Mouse (Mus musculus) T-cell, adult 2 months (primary cell): ENCODE results near the gene Slc41a3.
"Not testable (repeated sequence)": the region's sequence is repeated elsewhere in the genome, so short reads cannot be mapped to it uniquely, and the experiment has no call there.

Experiments
- DNase-seq: peaks from one replicate; pipeline ENCODE4 v3.0.0; 2022; ENCODE audit warnings: low spot score

The Slc41a3 gene

GRCm38 (mm10) chr6:90624733-90625132, 20.2 kb downstream of the Slc41a3 start:
- DNase-seq: no peak

- no peak for DNase-seq
These were observed 20.9 kb downstream of the Slc41a3 start for GRCm38 (mm10) chr6:90625207-90625994.

GRCm38 (mm10) chr6:90627556-90627955, 23.0 kb downstream of the Slc41a3 start:
- DNase-seq: peak; percentile 62

- DNase-seq: no peak
These were observed 25.0 kb downstream of the Slc41a3 start for GRCm38 (mm10) chr6:90629506-90629905.

- peak; percentile 31 for DNase-seq
These were observed 25.9 kb downstream of the Slc41a3 start for GRCm38 (mm10) chr6:90630427-90630826.

GRCm38 (mm10) chr6:90632526-90632925, 28.0 kb downstream of the Slc41a3 start:
- not testable (repeated sequence) for DNase-seq

- DNase-seq: no peak
These were observed 30.6 kb downstream of the Slc41a3 start for GRCm38 (mm10) chr6:90635081-90635480.

GRCm38 (mm10) chr6:90635611-90636010, 31.1 kb downstream of the Slc41a3 start:
- no peak for DNase-seq

- no peak for DNase-seq
These were observed 38.5 kb downstream of the Slc41a3 start for GRCm38 (mm10) chr6:90643057-90643456.

- no peak for DNase-seq
These were observed 40.4 kb downstream of the Slc41a3 start for GRCm38 (mm10) chr6:90644965-90645364.

- DNase-seq: no peak
These were observed 43.9 kb downstream of the Slc41a3 start for GRCm38 (mm10) chr6:90648391-90648790.

- DNase-seq: no peak
These were observed 44.8 kb downstream of the Slc41a3 start for GRCm38 (mm10) chr6:90649279-90649678.

GRCm38 (mm10) chr6:90650634-90651033, 46.1 kb downstream of the Slc41a3 start:
- DNase-seq: no peak

- DNase-seq: peak; percentile 19
These were observed 49.2 kb downstream of the Slc41a3 start for GRCm38 (mm10) chr6:90653736-90654135.

GRCm38 (mm10) chr6:90656344-90656850, 51.9 kb downstream of the Slc41a3 start:
- not testable (repeated sequence) for DNase-seq

GRCm38 (mm10) chr6:90659913-90660312, 55.4 kb downstream of the Slc41a3 start:
- no peak for DNase-seq

GRCm38 (mm10) chr6:90660398-90661028, 56.0 kb downstream of the Slc41a3 start:
- DNase-seq: no peak

- no peak for DNase-seq
These were observed 56.5 kb downstream of the Slc41a3 start for GRCm38 (mm10) chr6:90661029-90661399.

- DNase-seq: no peak
These were observed 57.6 kb downstream of the Slc41a3 start for GRCm38 (mm10) chr6:90662148-90662547.

GRCm38 (mm10) chr6:90663736-90664135, 59.2 kb downstream of the Slc41a3 start:
- DNase-seq: no peak

- no peak for DNase-seq
These were observed 64.2 kb downstream of the Slc41a3 start for GRCm38 (mm10) chr6:90668693-90669092.

GRCm38 (mm10) chr6:90678759-90679158, 74.2 kb downstream of the Slc41a3 start:
- DNase-seq: no peak

- DNase-seq: no peak
These were observed 75.9 kb downstream of the Slc41a3 start for GRCm38 (mm10) chr6:90680401-90680800.
